Mouse (Mus musculus) ES-E14 (cell line): ENCODE measurements around the gene Smyd3. TPM values are rescaled to one million over a fixed set of nuclear protein-coding genes. Genes with fewer than 3 reads are reported as not detected.

Experiments
- DNase-seq: peaks from one replicate; pipeline ENCODE4 v3.0.0-alpha.2; 2013; ENCODE audit warnings: low read depth, low spot score
- H3K27ac ChIP-seq: 2 replicates; pipeline ENCODE4 v1.5.1; 2012; ENCODE audit warnings: low read depth, mild to moderate bottlenecking, low read length, moderate library complexity, mixed read lengths; ENCODE audit not compliant: poor library complexity, insufficient read depth, severe bottlenecking
- H3K36me3 ChIP-seq: 2 replicates; pipeline ENCODE4 v1.6.1; 2012; ENCODE audit warnings: mild to moderate bottlenecking, low read length, moderate library complexity, mixed read lengths; ENCODE audit not compliant: control insufficient read depth, poor library complexity, insufficient read depth, severe bottlenecking
- H3K4me1 ChIP-seq, 2 experiments: fragments of 150-350 bp in 1 of 2; sonication (generic) in 1 of 2; 2 replicates each; pipeline ENCODE4 v1.6.1; 2012; ENCODE audit warnings: low read length in 2 of 2, mild to moderate bottlenecking in 1 of 2, mixed read lengths in 1 of 2; ENCODE audit not compliant: control insufficient read depth in 2 of 2, insufficient read depth in 2 of 2, poor library complexity in 1 of 2
- H3K4me3 ChIP-seq, 2 experiments: fragments of 150-350 bp in 1 of 2; sonication (generic) in 1 of 2; 2 replicates each; pipeline ENCODE4 v1.5.1; 2012; ENCODE audit warnings: low read length in 2 of 2, low read depth in 1 of 2, mild to moderate bottlenecking in 1 of 2, mixed read lengths in 1 of 2; ENCODE audit not compliant: insufficient read depth in 1 of 2, poor library complexity in 1 of 2, severe bottlenecking in 1 of 2
- H3K9ac ChIP-seq: 2 replicates; pipeline ENCODE4 v1.6.1; 2012; ENCODE audit warnings: low read depth, mild to moderate bottlenecking, low read length, mixed read lengths; ENCODE audit not compliant: poor library complexity, insufficient read depth, severe bottlenecking
- H3K9me3 ChIP-seq: fragments of 150-350 bp; sonication (generic); 2 replicates; pipeline ENCODE4 v1.6.1; 2012; ENCODE audit warnings: low read depth, mild to moderate bottlenecking, low read length; ENCODE audit not compliant: control insufficient read depth, insufficient read depth
- CHD2 ChIP-seq: IDR thresholded peaks from 2 replicates; pipeline ENCODE4 v1.6.1; 2014; ENCODE audit warnings: mild to moderate bottlenecking, low read depth, low read length, inconsistent platforms
- HCFC1 ChIP-seq: IDR thresholded peaks from 2 replicates; pipeline ENCODE4 v1.6.1; 2012; ENCODE audit warnings: low read length, inconsistent platforms, borderline replicate concordance; ENCODE audit not compliant: insufficient read depth
- MAFK ChIP-seq: IDR thresholded peaks from 2 replicates; pipeline ENCODE4 v1.6.1; 2014; ENCODE audit warnings: mild to moderate bottlenecking, low read depth, low read length, inconsistent platforms; ENCODE audit not compliant: insufficient read depth
- ZC3H11A ChIP-seq: IDR thresholded peaks from 2 replicates; pipeline ENCODE4 v1.6.1; 2012; ENCODE audit warnings: low read depth, mild to moderate bottlenecking, inconsistent platforms, low read length, borderline replicate concordance
- ZNF384 ChIP-seq: IDR thresholded peaks from 2 replicates; pipeline ENCODE4 v1.6.1; 2012; ENCODE audit warnings: low read depth, low read length, inconsistent platforms
- in situ Hi-C, 2 experiments: fragments of 600-800 bp; cut with MboI; formaldehyde crosslinking; loops; one replicate each; pipeline ENCODE4 v1.15.1; 2025; ENCODE audit warnings: low sequenced_read_pairs in 2 of 2, inconsistent platforms in 1 of 2; ENCODE audit not compliant: unreplicated experiment in 2 of 2
- total RNA-seq: library from RNA; depleted of rRNA; stranded (reverse); fragments of 300-350 nt; gene quantifications from 2 replicates; pipeline ENCODE4 v1.2.3, GENCODE M21; 2012

Gene Smyd3
- total RNA-seq, 1 experiment = 18.3 TPM

GRCm38 (mm10) chr1:178997870-178998269 lies 520.0 kb downstream of the Smyd3 start:
- Histone ChIP-seq H3K4me3 (no peak overlapping the region), H3K36me3 (no peaks in the 10 kb centered on the region), H3K9me3 (no peaks in the 10 kb centered on the region), H3K27ac (no peak overlapping the region), H3K9ac (no peak overlapping the region), H3K4me1 (no peaks in the 10 kb centered on the region)
- DNase-seq = no peak
- in situ Hi-C loops = no loop called here
- TF ChIP-seq CHD2 (no peak), MAFK (no peak), HCFC1 (no peak), ZC3H11A (no peak), ZNF384 (no peak)

GRCm38 (mm10) chr1:178994263-178994662 lies 523.6 kb downstream of the Smyd3 start:
- DNase-seq = no peak
- no peaks in the 10 kb centered on the region for H3K4me1 ChIP-seq
- H3K9me3 ChIP-seq = no peaks in the 10 kb centered on the region
- H3K36me3 ChIP-seq = no peaks in the 10 kb centered on the region
- TF ChIP-seq ZC3H11A (no peak), ZNF384 (no peak), CHD2 (no peak), MAFK (no peak), HCFC1 (no peak)
- H3K4me3 ChIP-seq = no peak overlapping the region
- no peak overlapping the region for H3K9ac ChIP-seq
- in situ Hi-C loops = no loop called here
- H3K27ac ChIP-seq = no peak overlapping the region

- Histone ChIP-seq H3K27ac (no peak overlapping the region), H3K9me3 (no peaks in the 10 kb centered on the region), H3K4me1 (no peaks in the 10 kb centered on the region), H3K9ac (no peak overlapping the region), H3K36me3 (no peaks in the 10 kb centered on the region), H3K4me3 (no peak overlapping the region)
- in situ Hi-C loops = no loop called here
- DNase-seq = no peak
- TF ChIP-seq ZNF384 (no peak), MAFK (no peak), ZC3H11A (no peak), HCFC1 (no peak), CHD2 (no peak)
Observed at GRCm38 (mm10) chr1:178992503-178992902, 525.3 kb downstream of the Smyd3 start.

GRCm38 (mm10) chr1:178991470-178991869 lies 526.4 kb downstream of the Smyd3 start:
- Histone ChIP-seq H3K4me3 (no peak overlapping the region), H3K9me3 (no peaks in the 10 kb centered on the region), H3K36me3 (no peaks in the 10 kb centered on the region), H3K9ac (no peak overlapping the region), H3K4me1 (no peaks in the 10 kb centered on the region), H3K27ac (no peak overlapping the region)
- no peak for TF ChIP-seq MAFK
- TF ChIP-seq ZC3H11A = no peak
- no peak for TF ChIP-seq HCFC1
- no peak for TF ChIP-seq ZNF384
- TF ChIP-seq CHD2 = no peak
- no peak for DNase-seq
- in situ Hi-C loops = no loop called here

- DNase-seq = no peak
- in situ Hi-C loops = no loop called here
- Histone ChIP-seq H3K4me3 (no peak overlapping the region), H3K4me1 (no peaks in the 10 kb centered on the region), H3K9me3 (no peaks in the 10 kb centered on the region), H3K36me3 (no peaks in the 10 kb centered on the region), H3K9ac (no peak overlapping the region), H3K27ac (no peak overlapping the region)
- TF ChIP-seq ZC3H11A (no peak), HCFC1 (no peak), ZNF384 (no peak), MAFK (no peak), CHD2 (no peak)
Observed at GRCm38 (mm10) chr1:178991045-178991444, 526.8 kb downstream of the Smyd3 start.
